Mouse (Mus musculus): ENCODE measurements around the gene Olfr101. TPM values are rescaled to one million over a fixed set of nuclear protein-coding genes. Genes with fewer than 3 reads are reported as not detected.

Olfr101 gene
- total RNA-seq (2014; rRNA removed; ENCODE audit: low replicate concordance): not detected in 2 replicates
- polyA plus RNA-seq (2015; fragmentation: Nextera tagmentation; extraction: Ambion mirVana): not detected in 2 replicates

GRCm38 (mm10) chr17:37304213-37304612, at the start of gene Olfr101:
Gene Olfr101, minus strand, starts transcription at chr17:37304313.
- ATAC-seq (ENCODE audit: insufficient read depth, low read depth) (no peak), DNase-seq (ENCODE audit: low spot score) (no peak)
- Histone ChIP-seq H3K36me3 (replicated peaks; ENCODE audit: control insufficient read depth, insufficient read depth, low read length) (no peaks in the 10 kb centered on the region), H3K27me3 (ENCODE audit: control insufficient read depth, insufficient read depth, low read length) (no peaks in the 10 kb centered on the region), H3K9me3 (replicated peaks; ENCODE audit: control insufficient read depth, low read length) (no peaks in the 10 kb centered on the region), H3K4me3 (ENCODE audit: low read depth, low read length) (no peak within 1 kb of the TSS), H3K4me2 (ENCODE audit: low read depth, low read length) (no peak within 1 kb of the TSS), H3K4me1 (ENCODE audit: control insufficient read depth, insufficient read depth) (no peaks in the 10 kb centered on the region), H3K27ac (ENCODE audit: low read depth) (no peak within 1 kb of the TSS), H3K9ac (replicated peaks; ENCODE audit: low read depth, low read length) (no peak within 1 kb of the TSS)
- no peak for TF ChIP-seq CTCF (IDR thresholded peaks at IDR 0.05; ENCODE audit: low read depth)
- TF ChIP-seq EP300 (IDR thresholded peaks at IDR 0.05; ENCODE audit: low read depth): no peak
- WGBS: 63% methylated on average over 4 of the region's 4 CpGs

DNA sequence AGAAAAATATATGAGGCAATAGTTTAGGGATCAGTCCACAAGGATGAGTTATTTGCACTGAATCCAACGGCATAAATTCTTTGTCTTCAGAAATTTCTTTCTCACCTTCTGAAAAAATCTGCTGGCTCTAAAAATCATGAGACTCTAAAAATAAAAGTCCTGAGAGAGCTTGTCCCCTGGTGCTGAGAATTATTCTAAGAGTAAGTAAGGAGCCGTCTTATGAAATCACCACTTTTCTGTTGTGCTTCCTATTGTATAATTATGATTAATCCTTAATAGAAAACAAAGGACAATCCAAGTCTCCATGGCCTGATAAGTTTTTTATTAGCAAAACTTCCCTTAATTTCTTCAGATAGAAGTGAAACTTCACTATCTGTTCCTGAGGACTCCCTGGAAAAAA, 35.5 kb upstream of the Olfr101 start, which contains the start of gene Olfr103:
Gene Olfr103 (minus strand): TSS at position 101 of the 400 bp plus-strand sequence.
- Histone ChIP-seq H3K9ac (replicated peaks; ENCODE audit: low read depth, low read length) (no peak within 1 kb of the TSS), H3K36me3 (replicated peaks; ENCODE audit: control insufficient read depth, insufficient read depth, low read length) (no peaks in the 10 kb centered on the region), H3K4me1 (ENCODE audit: control insufficient read depth, insufficient read depth) (no peaks in the 10 kb centered on the region), H3K27ac (ENCODE audit: low read depth) (no peak within 1 kb of the TSS), H3K9me3 (replicated peaks; ENCODE audit: control insufficient read depth, low read length) (0 out of 2 replicates have a peak, but pooled peaks cover 5% of the 10 kb centered on the region), H3K27me3 (ENCODE audit: control insufficient read depth, insufficient read depth, low read length) (no peaks in the 10 kb centered on the region), H3K4me2 (ENCODE audit: low read depth, low read length) (no peak within 1 kb of the TSS), H3K4me3 (ENCODE audit: low read depth, low read length) (no peak within 1 kb of the TSS)
- ATAC-seq (ENCODE audit: insufficient read depth, low read depth): no peak
- no peak for TF ChIP-seq EP300 (IDR thresholded peaks at IDR 0.05; ENCODE audit: low read depth)
- no peak for TF ChIP-seq CTCF (IDR thresholded peaks at IDR 0.05; ENCODE audit: low read depth)
- no peak for DNase-seq (ENCODE audit: low spot score)
- 69% methylated on average over 2 of the region's 2 CpGs for WGBS

GRCm38 (mm10) chr17:37316954-37317353, 12.8 kb upstream of the Olfr101 start, which contains the start of gene Olfr102:
Gene Olfr102, minus strand, starts transcription at chr17:37317054.
- H3K4me3 ChIP-seq (ENCODE audit: low read depth, low read length): no peak within 1 kb of the TSS
- H3K9ac ChIP-seq (replicated peaks; ENCODE audit: low read depth, low read length): no peak within 1 kb of the TSS
- TF ChIP-seq CTCF (IDR thresholded peaks at IDR 0.05; ENCODE audit: low read depth) (no peak), EP300 (IDR thresholded peaks at IDR 0.05; ENCODE audit: low read depth) (no peak)
- no peak within 1 kb of the TSS for H3K27ac ChIP-seq (ENCODE audit: low read depth)
- H3K4me1 ChIP-seq (ENCODE audit: control insufficient read depth, insufficient read depth): no peaks in the 10 kb centered on the region
- H3K4me2 ChIP-seq (ENCODE audit: low read depth, low read length): no peak within 1 kb of the TSS
- no peaks in the 10 kb centered on the region for H3K36me3 ChIP-seq (replicated peaks; ENCODE audit: control insufficient read depth, insufficient read depth, low read length)
- no peak for ATAC-seq (ENCODE audit: insufficient read depth, low read depth)
- 0 out of 2 replicates have a peak, but pooled peaks cover 4% of the 10 kb centered on the region for H3K9me3 ChIP-seq (replicated peaks; ENCODE audit: control insufficient read depth, low read length)
- H3K27me3 ChIP-seq (ENCODE audit: control insufficient read depth, insufficient read depth, low read length): no peaks in the 10 kb centered on the region
- no peak for DNase-seq (ENCODE audit: low spot score)

DNA sequence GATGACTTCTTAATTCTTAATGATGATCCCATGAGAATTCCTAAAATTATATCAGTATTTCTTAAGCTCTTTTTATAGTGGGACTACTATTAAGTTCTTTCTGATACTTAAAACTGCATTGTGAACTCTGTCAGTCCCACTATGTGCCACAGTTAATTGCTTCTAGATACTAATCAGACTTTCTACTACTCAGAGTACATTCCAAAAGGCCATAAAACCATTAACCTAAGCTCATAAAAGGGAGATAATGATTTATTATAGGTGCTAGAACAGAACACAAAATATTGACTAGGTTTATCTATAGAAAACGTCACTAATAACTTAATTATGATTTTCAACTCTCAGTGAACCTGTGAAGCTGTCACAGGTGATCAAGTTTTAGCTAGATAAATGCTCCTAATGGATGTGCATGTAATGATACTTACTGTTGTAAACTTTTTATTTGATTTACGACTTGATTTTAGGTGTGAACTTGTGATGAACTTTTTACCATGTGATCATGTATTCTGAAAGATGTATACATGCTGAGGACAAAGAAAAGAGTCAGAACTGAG, 6.1 kb upstream of the Olfr101 start:
- Histone ChIP-seq H3K9me3 (replicated peaks; ENCODE audit: control insufficient read depth, low read length) (no peaks in the 10 kb centered on the region), H3K36me3 (replicated peaks; ENCODE audit: control insufficient read depth, insufficient read depth, low read length) (no peaks in the 10 kb centered on the region), H3K27me3 (ENCODE audit: control insufficient read depth, insufficient read depth, low read length) (no peaks in the 10 kb centered on the region), H3K4me2 (ENCODE audit: low read depth, low read length) (no peak overlapping the region), H3K27ac (ENCODE audit: low read depth) (no peak overlapping the region), H3K4me3 (ENCODE audit: low read depth, low read length) (no peak overlapping the region), H3K9ac (replicated peaks; ENCODE audit: low read depth, low read length) (no peak overlapping the region), H3K4me1 (ENCODE audit: control insufficient read depth, insufficient read depth) (no peaks in the 10 kb centered on the region)
- DNase-seq (ENCODE audit: low spot score) (no peak), ATAC-seq (ENCODE audit: insufficient read depth, low read depth) (no peak)
- 27% methylated on average over 2 of the region's 2 CpGs for WGBS
- no peak for TF ChIP-seq CTCF (IDR thresholded peaks at IDR 0.05; ENCODE audit: low read depth)
- TF ChIP-seq EP300 (IDR thresholded peaks at IDR 0.05; ENCODE audit: low read depth): no peak

GRCm38 (mm10) chr17:37308483-37308882, 4.4 kb upstream of the Olfr101 start:
- DNase-seq (ENCODE audit: low spot score) (no peak), ATAC-seq (ENCODE audit: insufficient read depth, low read depth) (no peak)
- Histone ChIP-seq H3K4me3 (ENCODE audit: low read depth, low read length) (no peak overlapping the region), H3K9me3 (replicated peaks; ENCODE audit: control insufficient read depth, low read length) (no peaks in the 10 kb centered on the region), H3K4me1 (ENCODE audit: control insufficient read depth, insufficient read depth) (no peaks in the 10 kb centered on the region), H3K27me3 (ENCODE audit: control insufficient read depth, insufficient read depth, low read length) (no peaks in the 10 kb centered on the region), H3K27ac (ENCODE audit: low read depth) (no peak overlapping the region), H3K36me3 (replicated peaks; ENCODE audit: control insufficient read depth, insufficient read depth, low read length) (no peaks in the 10 kb centered on the region), H3K9ac (replicated peaks; ENCODE audit: low read depth, low read length) (no peak overlapping the region), H3K4me2 (ENCODE audit: low read depth, low read length) (no peak overlapping the region)
- TF ChIP-seq EP300 (IDR thresholded peaks at IDR 0.05; ENCODE audit: low read depth) (no peak), CTCF (IDR thresholded peaks at IDR 0.05; ENCODE audit: low read depth) (no peak)
- 24% methylated on average over 4 of the region's 4 CpGs for WGBS

GRCm38 (mm10) chr17:37283360-37283759, 20.8 kb downstream of the Olfr101 start, which contains the start of gene Olfr99:
Gene Olfr99, minus strand, starts transcription at chr17:37283460.
- no peak for DNase-seq (ENCODE audit: low spot score)
- H3K27me3 ChIP-seq (ENCODE audit: control insufficient read depth, insufficient read depth, low read length): no peaks in the 10 kb centered on the region
- WGBS: 60% methylated on average over 1 of the region's 1 CpGs
- no peak within 1 kb of the TSS for H3K9ac ChIP-seq (replicated peaks; ENCODE audit: low read depth, low read length)
- no peak within 1 kb of the TSS for H3K4me2 ChIP-seq (ENCODE audit: low read depth, low read length)
- H3K27ac ChIP-seq (ENCODE audit: low read depth): no peak within 1 kb of the TSS
- no peak for ATAC-seq (ENCODE audit: insufficient read depth, low read depth)
- H3K36me3 ChIP-seq (replicated peaks; ENCODE audit: control insufficient read depth, insufficient read depth, low read length): no peaks in the 10 kb centered on the region
- H3K4me3 ChIP-seq (ENCODE audit: low read depth, low read length): no peak within 1 kb of the TSS
- TF ChIP-seq CTCF (IDR thresholded peaks at IDR 0.05; ENCODE audit: low read depth) (no peak), EP300 (IDR thresholded peaks at IDR 0.05; ENCODE audit: low read depth) (no peak)
- no peaks in the 10 kb centered on the region for H3K9me3 ChIP-seq (replicated peaks; ENCODE audit: control insufficient read depth, low read length)
- no peaks in the 10 kb centered on the region for H3K4me1 ChIP-seq (ENCODE audit: control insufficient read depth, insufficient read depth)

Data from heart, postnatal 0 days (tissue).